Mouse (Mus musculus) lung, postnatal 4 days (tissue): ENCODE results near the gene Gabrp.

Experiments
- DNase-seq, 2 experiments: peaks; one replicate each; pipeline ENCODE4 v3.0.0; 2021

Gabrp gene

GRCm38 (mm10) chr11:33578859-33579258 is at the start of gene Gabrp:
Gene Gabrp (minus strand): TSS chr11:33578959.
- DNase-seq, result no peak

GRCm38 (mm10) chr11:33627136-33627742 is 48.5 kb upstream of the Gabrp start:
- no peak for DNase-seq

- peak; percentile 70 to 79 for DNase-seq
Measured at GRCm38 (mm10) chr11:33614218-33614617, 35.5 kb upstream of the Gabrp start.

GRCm38 (mm10) chr11:33607784-33608183 is 29.0 kb upstream of the Gabrp start:
- DNase-seq, result no peak

GRCm38 (mm10) chr11:33603174-33603573 is 24.4 kb upstream of the Gabrp start:
- no peak for DNase-seq

- no peak for DNase-seq
Measured at GRCm38 (mm10) chr11:33598986-33599385, 20.2 kb upstream of the Gabrp start, which contains the start of gene D130052B06Rik. Gene D130052B06Rik (plus strand): TSS chr11:33599302.

- no peak for DNase-seq
Measured at GRCm38 (mm10) chr11:33596655-33597054, 17.9 kb upstream of the Gabrp start.

GRCm38 (mm10) chr11:33592826-33593225 is 14.1 kb upstream of the Gabrp start:
- DNase-seq, result no peak

GRCm38 (mm10) chr11:33590771-33591170 is 12.0 kb upstream of the Gabrp start:
- DNase-seq, result no peak

- no peak for DNase-seq
Measured at GRCm38 (mm10) chr11:33586614-33587013, 7.9 kb upstream of the Gabrp start.

GRCm38 (mm10) chr11:33579621-33580020 is 862 bp upstream of the Gabrp start:
- peak in 1 of 2 experiments; percentile 40 for DNase-seq

GRCm38 (mm10) chr11:33574944-33575343 is 3.8 kb downstream of the Gabrp start:
- no peak for DNase-seq

GRCm38 (mm10) chr11:33570413-33570812 is 8.3 kb downstream of the Gabrp start:
- DNase-seq, result peak in 1 of 2 experiments; percentile 42

- no peak for DNase-seq
Measured at GRCm38 (mm10) chr11:33563921-33564320, 14.8 kb downstream of the Gabrp start.

- DNase-seq, result no peak
Measured at GRCm38 (mm10) chr11:33554123-33554522, 24.6 kb downstream of the Gabrp start.

GRCm38 (mm10) chr11:33550861-33551560 is 27.7 kb downstream of the Gabrp start:
- DNase-seq, result no peak

- DNase-seq, result peak; percentile 31 to 51
Measured at GRCm38 (mm10) chr11:33547386-33547785, 31.4 kb downstream of the Gabrp start.

GRCm38 (mm10) chr11:33544945-33545344 is 33.8 kb downstream of the Gabrp start:
- no peak for DNase-seq

- no peak for DNase-seq
Measured at GRCm38 (mm10) chr11:33544121-33544520, 34.6 kb downstream of the Gabrp start.

GRCm38 (mm10) chr11:33537390-33538125 is 41.2 kb downstream of the Gabrp start:
- no peak for DNase-seq

GRCm38 (mm10) chr11:33536636-33537035 is 42.1 kb downstream of the Gabrp start:
- DNase-seq, result no peak

GRCm38 (mm10) chr11:33534541-33534940 is 44.2 kb downstream of the Gabrp start:
- DNase-seq, result no peak

GRCm38 (mm10) chr11:33533577-33533976 is 45.2 kb downstream of the Gabrp start:
- DNase-seq, result no peak

- no peak for DNase-seq
Measured at GRCm38 (mm10) chr11:33529576-33529975, 49.2 kb downstream of the Gabrp start.
